Mouse (Mus musculus) ES-E14 (cell line): ENCODE measurements at regions not wholly inside any gene's neighbourhood (a gene's known extent, or its start where the extent isn't known, plus 50 kb on each side); places are given as distances from the start of the nearest gene placed in this dataset.

Experiments
- DNase-seq: peaks from one replicate; pipeline ENCODE4 v3.0.0-alpha.2; 2013; ENCODE audit warnings: low read depth, low spot score
- H3K27ac ChIP-seq: 2 replicates; pipeline ENCODE4 v1.5.1; 2012; ENCODE audit warnings: low read depth, mild to moderate bottlenecking, low read length, moderate library complexity, mixed read lengths; ENCODE audit not compliant: poor library complexity, insufficient read depth, severe bottlenecking
- H3K36me3 ChIP-seq: 2 replicates; pipeline ENCODE4 v1.6.1; 2012; ENCODE audit warnings: mild to moderate bottlenecking, low read length, moderate library complexity, mixed read lengths; ENCODE audit not compliant: control insufficient read depth, poor library complexity, insufficient read depth, severe bottlenecking
- H3K4me1 ChIP-seq, 2 experiments: fragments of 150-350 bp in 1 of 2; sonication (generic) in 1 of 2; 2 replicates each; pipeline ENCODE4 v1.6.1; 2012; ENCODE audit warnings: low read length in 2 of 2, mild to moderate bottlenecking in 1 of 2, mixed read lengths in 1 of 2; ENCODE audit not compliant: control insufficient read depth in 2 of 2, insufficient read depth in 2 of 2, poor library complexity in 1 of 2
- H3K4me3 ChIP-seq, 2 experiments: fragments of 150-350 bp in 1 of 2; sonication (generic) in 1 of 2; 2 replicates each; pipeline ENCODE4 v1.5.1; 2012; ENCODE audit warnings: low read length in 2 of 2, low read depth in 1 of 2, mild to moderate bottlenecking in 1 of 2, mixed read lengths in 1 of 2; ENCODE audit not compliant: insufficient read depth in 1 of 2, poor library complexity in 1 of 2, severe bottlenecking in 1 of 2
- H3K9ac ChIP-seq: 2 replicates; pipeline ENCODE4 v1.6.1; 2012; ENCODE audit warnings: low read depth, mild to moderate bottlenecking, low read length, mixed read lengths; ENCODE audit not compliant: poor library complexity, insufficient read depth, severe bottlenecking
- H3K9me3 ChIP-seq: fragments of 150-350 bp; sonication (generic); 2 replicates; pipeline ENCODE4 v1.6.1; 2012; ENCODE audit warnings: low read depth, mild to moderate bottlenecking, low read length; ENCODE audit not compliant: control insufficient read depth, insufficient read depth
- CHD2 ChIP-seq: IDR thresholded peaks from 2 replicates; pipeline ENCODE4 v1.6.1; 2014; ENCODE audit warnings: mild to moderate bottlenecking, low read depth, low read length, inconsistent platforms
- HCFC1 ChIP-seq: IDR thresholded peaks from 2 replicates; pipeline ENCODE4 v1.6.1; 2012; ENCODE audit warnings: low read length, inconsistent platforms, borderline replicate concordance; ENCODE audit not compliant: insufficient read depth
- MAFK ChIP-seq: IDR thresholded peaks from 2 replicates; pipeline ENCODE4 v1.6.1; 2014; ENCODE audit warnings: mild to moderate bottlenecking, low read depth, low read length, inconsistent platforms; ENCODE audit not compliant: insufficient read depth
- ZC3H11A ChIP-seq: IDR thresholded peaks from 2 replicates; pipeline ENCODE4 v1.6.1; 2012; ENCODE audit warnings: low read depth, mild to moderate bottlenecking, inconsistent platforms, low read length, borderline replicate concordance
- ZNF384 ChIP-seq: IDR thresholded peaks from 2 replicates; pipeline ENCODE4 v1.6.1; 2012; ENCODE audit warnings: low read depth, low read length, inconsistent platforms
- in situ Hi-C, 2 experiments: fragments of 600-800 bp; cut with MboI; formaldehyde crosslinking; loops; one replicate each; pipeline ENCODE4 v1.15.1; 2025; ENCODE audit warnings: low sequenced_read_pairs in 2 of 2, inconsistent platforms in 1 of 2; ENCODE audit not compliant: unreplicated experiment in 2 of 2

GRCm38 (mm10) chr5:103367201-103367671, 57.8 kb upstream of the Ptpn13 start:
- in situ Hi-C loops: loop anchor here (25.0 kb wide), 2 partner anchors 295 to 470 kb away; partner anchors contain the start of gene 1700016H13Rik (in 1 of the 2)
- H3K27ac ChIP-seq: no peak overlapping the region
- no peak for TF ChIP-seq ZNF384
- TF ChIP-seq HCFC1: no peak
- no peak for TF ChIP-seq MAFK
- no peak for TF ChIP-seq CHD2
- no peak for TF ChIP-seq ZC3H11A
- H3K4me3 ChIP-seq: no peak overlapping the region
- H3K9ac ChIP-seq: no peak overlapping the region
- no peak for DNase-seq
- no peaks in the 10 kb centered on the region for H3K36me3 ChIP-seq
- peaks cover 0 to 2% of the 10 kb centered on the region in 2 experiments; a peak in 2 of 4 replicates for H3K4me1 ChIP-seq
- H3K9me3 ChIP-seq: no peaks in the 10 kb centered on the region

- in situ Hi-C loops: loop anchor here (25.0 kb wide), 2 partner anchors 296 to 471 kb away; partner anchors contain the start of gene 1700016H13Rik (in 1 of the 2)
- no peak for DNase-seq
- Histone ChIP-seq H3K4me1 (peaks cover 0 to 2% of the 10 kb centered on the region in 2 experiments; a peak in 2 of 4 replicates), H3K4me3 (no peak overlapping the region), H3K27ac (no peak overlapping the region), H3K9ac (no peak overlapping the region), H3K36me3 (no peaks in the 10 kb centered on the region), H3K9me3 (no peaks in the 10 kb centered on the region)
- TF ChIP-seq ZNF384 (no peak), CHD2 (no peak), ZC3H11A (no peak), MAFK (no peak), HCFC1 (no peak)
These were observed 59.1 kb upstream of the Ptpn13 start for GRCm38 (mm10) chr5:103365700-103366448.

- TF ChIP-seq HCFC1 (no peak), ZC3H11A (no peak), CHD2 (no peak), ZNF384 (no peak), MAFK (no peak)
These were observed 59.9 kb upstream of the Ptpn13 start for GRCm38 (mm10) chr5:103364791-103365699.

GRCm38 (mm10) chr5:103360775-103361247, 64.2 kb upstream of the Ptpn13 start:
- H3K27ac ChIP-seq: no peak overlapping the region
- peak overlapping the region in 1 of 2 experiments; percentile 10; a peak in 1 of 4 replicates for H3K4me3 ChIP-seq
- in situ Hi-C loops: loop anchor here (25.0 kb wide), 2 partner anchors 301 to 476 kb away; partner anchors contain the start of gene 1700016H13Rik (in 1 of the 2)
- DNase-seq: no peak
- no peaks in the 10 kb centered on the region for H3K36me3 ChIP-seq
- H3K9me3 ChIP-seq: no peaks in the 10 kb centered on the region
- H3K4me1 ChIP-seq: no peaks in the 10 kb centered on the region
- TF ChIP-seq ZC3H11A: no peak
- TF ChIP-seq MAFK: no peak
- no peak for TF ChIP-seq HCFC1
- no peak for TF ChIP-seq CHD2
- no peak for TF ChIP-seq ZNF384
- no peak overlapping the region for H3K9ac ChIP-seq

More at GRCm38 (mm10) chr5:103364791-103365699, 59.9 kb upstream of the Ptpn13 start:
- H3K4me1 ChIP-seq: peaks cover 0 to 2% of the 10 kb centered on the region in 2 experiments; a peak in 2 of 4 replicates
- no peak overlapping the region for H3K4me3 ChIP-seq
- in situ Hi-C loops: loop anchor here (25.0 kb wide), 2 partner anchors 297 to 472 kb away; partner anchors contain the start of gene 1700016H13Rik (in 1 of the 2)
- no peak for DNase-seq
- H3K9ac ChIP-seq: no peak overlapping the region
- H3K36me3 ChIP-seq: no peaks in the 10 kb centered on the region
- no peaks in the 10 kb centered on the region for H3K9me3 ChIP-seq
- H3K27ac ChIP-seq: no peak overlapping the region
